Mouse (Mus musculus) hindbrain, embryonic 16.5 days (tissue): Measurements from ENCODE around the gene Ush1c. TPM values are rescaled to one million over a fixed set of nuclear protein-coding genes. Genes with fewer than 3 reads are reported as not detected.
A peak's percentile ranks its signal among the peaks of the same experiment; 100 is the strongest.

Source experiments
- ATAC-seq: fragments of 200-750 bp; cut with Nextera tagmentation; 2 replicates; pipeline ENCODE4 v1.8.0; 2017; ENCODE audit warnings: moderate TSS enrichment, moderate library complexity
- H3K27ac ChIP-seq: fragments of 300-500 bp; sonication (generic); 2 replicates; pipeline ENCODE4 v1.5.1; 2014; ENCODE audit warnings: low read depth, mild to moderate bottlenecking, control low read depth, low read length, moderate library complexity
- H3K27me3 ChIP-seq: fragments of 300-500 bp; sonication (generic); replicated peaks from 2 replicates; pipeline ENCODE4 v1.6.1; 2014; ENCODE audit warnings: low read length; ENCODE audit not compliant: control insufficient read depth, insufficient read depth
- H3K36me3 ChIP-seq: fragments of 300-500 bp; sonication (generic); 2 replicates; pipeline ENCODE4 v1.6.1; 2014; ENCODE audit warnings: mild to moderate bottlenecking, low read length, moderate library complexity, mixed read lengths; ENCODE audit not compliant: control insufficient read depth, insufficient read depth
- H3K4me1 ChIP-seq: fragments of 300-500 bp; sonication (generic); 2 replicates; pipeline ENCODE4 v1.6.1; 2014; ENCODE audit warnings: low read depth, low read length; ENCODE audit not compliant: control insufficient read depth, insufficient read depth
- H3K4me2 ChIP-seq: fragments of 300-500 bp; sonication (generic); 2 replicates; pipeline ENCODE4 v1.6.1; 2014; ENCODE audit warnings: mild to moderate bottlenecking, low read length, control low read depth, moderate library complexity
- H3K4me3 ChIP-seq: fragments of 300-500 bp; sonication (generic); 2 replicates; pipeline ENCODE4 v1.5.1; 2014; ENCODE audit warnings: mild to moderate bottlenecking, low read length, control low read depth, moderate library complexity
- H3K9ac ChIP-seq: fragments of 300-500 bp; sonication (generic); 2 replicates; pipeline ENCODE4 v1.6.1; 2014; ENCODE audit warnings: low read depth, mild to moderate bottlenecking, control low read depth, low read length, moderate library complexity
- H3K9me3 ChIP-seq: fragments of 300-500 bp; sonication (generic); 2 replicates; pipeline ENCODE4 v1.6.1; 2014; ENCODE audit warnings: mild to moderate bottlenecking, low read length, moderate library complexity; ENCODE audit not compliant: control insufficient read depth
- WGBS: fragments of 180-500 bp; shearing (Covaris S2); extraction: QIAGEN DNeasy Blood & Tissue Kit; methylation state at CpG from one replicate; pipeline ENCODE4 v1.1.7; 2014; 5-methylcytosine and 5-hydroxymethylcytosine counted together
- polyA plus RNA-seq: library from polyadenylated mRNA; unstranded; fragments of >200 nt; fragmentation: Nextera tagmentation; extraction: Ambion mirVana; gene quantifications from 2 replicates; pipeline ENCODE4 v1.2.1, GENCODE M21; 2015

Gene Ush1c
- 2.5 and 2.6 TPM in 2 replicates for polyA plus RNA-seq

GRCm38 (mm10) chr7:46238346-46238745 is at the start of gene Ush1c:
Gene Ush1c (minus strand): TSS chr7:46238503.
- Histone ChIP-seq H3K4me3 (no peak within 1 kb of the TSS), H3K36me3 (no peaks in the 10 kb centered on the region), H3K27ac (no peak within 1 kb of the TSS), H3K4me2 (no peak within 1 kb of the TSS), H3K9me3 (no peaks in the 10 kb centered on the region), H3K27me3 (no peaks in the 10 kb centered on the region), H3K9ac (no peak within 1 kb of the TSS), H3K4me1 (peaks cover 8% of the 10 kb centered on the region; the same call in 1 of the 2 replicates)
- WGBS = 33% methylated on average over 10 of the region's 10 CpGs
- ATAC-seq = no peak

GRCm38 (mm10) chr7:46287051-46287450 is 48.7 kb upstream of the Ush1c start:
- 24% methylated on average over 8 of the region's 8 CpGs for WGBS
- Histone ChIP-seq H3K9ac (no peak overlapping the region), H3K4me1 (peaks cover 2% of the 10 kb centered on the region), H3K4me3 (no peak overlapping the region), H3K27ac (no peak overlapping the region), H3K36me3 (no peaks in the 10 kb centered on the region), H3K27me3 (no peaks in the 10 kb centered on the region), H3K9me3 (no peaks in the 10 kb centered on the region), H3K4me2 (no peak overlapping the region)
- ATAC-seq = no peak

GRCm38 (mm10) chr7:46286391-46286790 is 48.1 kb upstream of the Ush1c start:
- H3K27ac ChIP-seq = no peak overlapping the region
- no peaks in the 10 kb centered on the region for H3K9me3 ChIP-seq
- H3K9ac ChIP-seq = no peak overlapping the region
- H3K36me3 ChIP-seq = no peaks in the 10 kb centered on the region
- no peak overlapping the region for H3K4me2 ChIP-seq
- ATAC-seq = no peak
- no peaks in the 10 kb centered on the region for H3K27me3 ChIP-seq
- peaks cover 2% of the 10 kb centered on the region for H3K4me1 ChIP-seq
- no peak overlapping the region for H3K4me3 ChIP-seq
- 88% methylated on average over 4 of the region's 4 CpGs for WGBS

- H3K4me2 ChIP-seq = no peak overlapping the region
- no peaks in the 10 kb centered on the region for H3K27me3 ChIP-seq
- no peak for ATAC-seq
- no peak overlapping the region for H3K4me3 ChIP-seq
- H3K4me1 ChIP-seq = peaks cover 2% of the 10 kb centered on the region
- H3K27ac ChIP-seq = no peak overlapping the region
- 90% methylated on average over 12 of the region's 12 CpGs for WGBS
- no peak overlapping the region for H3K9ac ChIP-seq
- H3K36me3 ChIP-seq = no peaks in the 10 kb centered on the region
- H3K9me3 ChIP-seq = no peaks in the 10 kb centered on the region
Observed at GRCm38 (mm10) chr7:46285161-46285839, 47.0 kb upstream of the Ush1c start.

GRCm38 (mm10) chr7:46283681-46284080 is 45.4 kb upstream of the Ush1c start:
- H3K27ac ChIP-seq = no peak overlapping the region
- ATAC-seq = 0 out of 2 replicates have a peak, but pooled peaks have one; percentile 44
- no peaks in the 10 kb centered on the region for H3K27me3 ChIP-seq
- no peak overlapping the region for H3K9ac ChIP-seq
- H3K4me2 ChIP-seq = no peak overlapping the region
- H3K36me3 ChIP-seq = no peaks in the 10 kb centered on the region
- no peak overlapping the region for H3K4me3 ChIP-seq
- peaks cover 2% of the 10 kb centered on the region for H3K4me1 ChIP-seq
- WGBS = 70% methylated on average over 10 of the region's 10 CpGs
- H3K9me3 ChIP-seq = no peaks in the 10 kb centered on the region

- H3K36me3 ChIP-seq = no peaks in the 10 kb centered on the region
- no peak overlapping the region for H3K9ac ChIP-seq
Observed at GRCm38 (mm10) chr7:46282276-46282675, 44.0 kb upstream of the Ush1c start.

GRCm38 (mm10) chr7:46280896-46281295 is 42.6 kb upstream of the Ush1c start:
- H3K4me2 ChIP-seq = no peak overlapping the region
- no peak for ATAC-seq
- no peak overlapping the region for H3K27ac ChIP-seq
- peaks cover 2% of the 10 kb centered on the region for H3K4me1 ChIP-seq
- no peaks in the 10 kb centered on the region for H3K36me3 ChIP-seq
- no peaks in the 10 kb centered on the region for H3K9me3 ChIP-seq
- no peaks in the 10 kb centered on the region for H3K27me3 ChIP-seq
- no peak overlapping the region for H3K4me3 ChIP-seq
- no peak overlapping the region for H3K9ac ChIP-seq

More at GRCm38 (mm10) chr7:46282276-46282675, 44.0 kb upstream of the Ush1c start:
- Histone ChIP-seq H3K9me3 (no peaks in the 10 kb centered on the region), H3K27ac (no peak overlapping the region), H3K27me3 (no peaks in the 10 kb centered on the region), H3K4me2 (no peak overlapping the region), H3K4me1 (peaks cover 2% of the 10 kb centered on the region), H3K4me3 (no peak overlapping the region)
- ATAC-seq = no peak
- 62% methylated on average over 6 of the region's 7 CpGs for WGBS

- no peaks in the 10 kb centered on the region for H3K36me3 ChIP-seq
- WGBS = 17% methylated on average over 6 of the region's 6 CpGs
- H3K4me1 ChIP-seq = peaks cover 2% of the 10 kb centered on the region
- no peaks in the 10 kb centered on the region for H3K27me3 ChIP-seq
- no peak overlapping the region for H3K4me2 ChIP-seq
- no peak overlapping the region for H3K9ac ChIP-seq
- 0 out of 2 replicates have a peak, but pooled peaks have one; percentile 27 for ATAC-seq
- no peaks in the 10 kb centered on the region for H3K9me3 ChIP-seq
- no peak overlapping the region for H3K27ac ChIP-seq
- no peak overlapping the region for H3K4me3 ChIP-seq
Observed at GRCm38 (mm10) chr7:46279946-46280345, 41.6 kb upstream of the Ush1c start.

- H3K9me3 ChIP-seq = no peaks in the 10 kb centered on the region
- no peak overlapping the region for H3K4me2 ChIP-seq
- ATAC-seq = no peak
- no peaks in the 10 kb centered on the region for H3K36me3 ChIP-seq
- no peak overlapping the region for H3K27ac ChIP-seq
- 75% methylated on average over 5 of the region's 5 CpGs for WGBS
- H3K9ac ChIP-seq = no peak overlapping the region
- no peak overlapping the region for H3K4me3 ChIP-seq
- no peaks in the 10 kb centered on the region for H3K27me3 ChIP-seq
- no peaks in the 10 kb centered on the region for H3K4me1 ChIP-seq
Observed at GRCm38 (mm10) chr7:46276156-46276555, 37.9 kb upstream of the Ush1c start.
